Mouse (Mus musculus): ENCODE measurements around the gene Plekhj1. TPM values are rescaled to one million over a fixed set of nuclear protein-coding genes. Genes with fewer than 3 reads are reported as not detected.
"Not testable (repeated sequence)": the region's sequence is repeated elsewhere in the genome, so short reads cannot be mapped to it uniquely, and the experiment has no call there.

Gene Plekhj1
- polyA plus RNA-seq, 1 experiment, result 32.7 TPM

- peaks cover 20% of the 10 kb centered on the region for H3K4me1 ChIP-seq (ENCODE audit: control insufficient read depth)
- TF ChIP-seq TAL1 (IDR thresholded peaks at IDR 0.05; ENCODE audit: low read length) (no peak), GATA1 (IDR thresholded peaks at IDR 0.05; ENCODE audit: low read length) (no peak)
- H3K36me3 ChIP-seq (ENCODE audit: control insufficient read depth), result no peaks in the 10 kb centered on the region; the same call in 1 of the 2 replicates
- H3K4me3 ChIP-seq (replicated peaks), result no peak overlapping the region
- H3K27me3 ChIP-seq (ENCODE audit: control insufficient read depth), result peaks cover 97% of the 10 kb centered on the region
- H3K9me3 ChIP-seq (ENCODE audit: control insufficient read depth, low read length), result peaks cover 18% of the 10 kb centered on the region
Measured at GRCm38 (mm10) chr10:80838346-80838912, 40.0 kb upstream of the Plekhj1 start.

DNA sequence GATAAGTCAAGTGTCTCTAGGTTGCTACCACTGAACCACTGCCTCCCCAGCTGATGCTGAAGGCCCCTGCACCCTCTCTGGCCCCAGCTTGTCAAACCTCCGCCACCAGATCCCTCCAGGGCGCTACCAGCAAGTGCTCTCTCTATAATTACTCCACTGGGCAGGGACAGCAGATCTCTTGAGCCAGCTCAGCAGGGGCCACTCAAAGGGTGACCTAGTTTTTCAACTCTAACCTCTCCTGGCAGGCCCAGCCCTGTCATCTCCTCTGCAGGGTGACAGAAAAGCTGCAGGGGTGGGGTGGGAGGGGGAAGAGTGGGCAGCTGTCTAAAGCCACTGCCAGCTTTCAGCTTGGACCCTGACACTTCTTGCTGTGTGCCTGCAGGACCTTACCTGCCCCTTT is 39.4 kb upstream of the Plekhj1 start:
- Histone ChIP-seq H3K4me1 (ENCODE audit: control insufficient read depth) (peaks cover 24% of the 10 kb centered on the region), H3K36me3 (ENCODE audit: control insufficient read depth) (no peaks in the 10 kb centered on the region; the same call in 1 of the 2 replicates), H3K4me3 (replicated peaks) (no peak overlapping the region), H3K27me3 (ENCODE audit: control insufficient read depth) (peaks cover 97% of the 10 kb centered on the region), H3K9me3 (ENCODE audit: control insufficient read depth, low read length) (peaks cover 18% of the 10 kb centered on the region)
- no peak for TF ChIP-seq GATA1 (IDR thresholded peaks at IDR 0.05; ENCODE audit: low read length)
- TF ChIP-seq TAL1 (IDR thresholded peaks at IDR 0.05; ENCODE audit: low read length), result no peak

DNA sequence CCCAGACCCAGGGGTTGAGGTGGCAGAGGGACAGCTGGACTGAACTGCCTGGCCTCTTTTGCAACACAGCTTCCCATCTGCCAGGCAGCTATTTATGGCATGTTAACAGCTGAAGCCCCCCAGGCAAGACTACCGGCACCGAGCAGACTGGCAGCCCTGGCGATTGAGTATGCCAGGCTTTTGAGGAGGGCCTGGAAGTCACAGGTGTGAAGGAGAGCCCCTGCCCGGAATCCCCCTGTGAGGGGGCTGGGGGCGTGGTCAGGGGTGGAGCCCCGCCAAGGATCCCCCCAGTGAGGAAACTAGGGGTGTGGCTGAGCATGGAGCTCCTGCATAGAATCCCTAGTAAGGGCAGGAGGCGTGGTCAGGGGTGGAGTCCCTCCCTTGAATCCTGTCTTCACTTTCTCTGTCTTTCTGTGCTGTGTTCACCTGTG is 38.5 kb upstream of the Plekhj1 start:
- peaks cover 92% of the 10 kb centered on the region for H3K27me3 ChIP-seq (ENCODE audit: control insufficient read depth)
- H3K4me3 ChIP-seq (replicated peaks), result no peak overlapping the region
- H3K4me1 ChIP-seq (ENCODE audit: control insufficient read depth), result peaks cover 28% of the 10 kb centered on the region
- H3K36me3 ChIP-seq (ENCODE audit: control insufficient read depth), result no peaks in the 10 kb centered on the region; the same call in 1 of the 2 replicates
- TF ChIP-seq TAL1 (IDR thresholded peaks at IDR 0.05; ENCODE audit: low read length), result no peak
- peaks cover 18% of the 10 kb centered on the region for H3K9me3 ChIP-seq (ENCODE audit: control insufficient read depth, low read length)

- H3K4me1 ChIP-seq (ENCODE audit: control insufficient read depth), result peaks cover 41% of the 10 kb centered on the region
- H3K9me3 ChIP-seq (ENCODE audit: control insufficient read depth, low read length), result peaks cover 18% of the 10 kb centered on the region
- TF ChIP-seq TAL1 (IDR thresholded peaks at IDR 0.05; ENCODE audit: low read length), result no peak
- TF ChIP-seq GATA1 (IDR thresholded peaks at IDR 0.05; ENCODE audit: low read length), result no peak
- peaks cover 79% of the 10 kb centered on the region for H3K27me3 ChIP-seq (ENCODE audit: control insufficient read depth)
- H3K36me3 ChIP-seq (ENCODE audit: control insufficient read depth), result peaks cover 12% of the 10 kb centered on the region
- H3K4me3 ChIP-seq (replicated peaks), result no peak overlapping the region
Measured at GRCm38 (mm10) chr10:80835617-80836016, 37.2 kb upstream of the Plekhj1 start.

DNA sequence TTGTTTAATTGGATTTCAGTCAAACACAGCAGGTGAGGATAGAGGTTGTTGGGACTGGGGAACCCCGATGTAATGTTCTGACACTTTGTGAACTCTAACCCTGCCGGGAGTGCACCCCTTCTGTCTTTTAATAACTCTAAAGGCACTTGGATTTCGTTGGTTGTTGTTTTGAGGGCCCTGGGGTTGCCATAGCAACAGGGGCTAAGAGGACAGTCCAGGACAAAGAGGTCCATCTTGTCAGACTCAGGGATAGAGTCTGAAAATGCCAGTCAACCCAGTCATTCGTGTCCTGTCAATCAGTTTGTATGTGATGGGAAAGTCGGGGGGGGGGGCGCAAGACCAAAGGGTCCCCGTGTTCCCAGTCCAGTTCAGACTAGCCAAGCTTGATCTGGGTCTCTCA is 34.4 kb upstream of the Plekhj1 start:
- Histone ChIP-seq H3K9me3 (ENCODE audit: control insufficient read depth, low read length) (peaks cover 18% of the 10 kb centered on the region), H3K27me3 (ENCODE audit: control insufficient read depth) (peaks cover 54% of the 10 kb centered on the region), H3K36me3 (ENCODE audit: control insufficient read depth) (peaks cover 39% of the 10 kb centered on the region), H3K4me3 (replicated peaks) (no peak overlapping the region), H3K4me1 (ENCODE audit: control insufficient read depth) (peaks cover 64% of the 10 kb centered on the region)
- no peak for TF ChIP-seq GATA1 (IDR thresholded peaks at IDR 0.05; ENCODE audit: low read length)
- TF ChIP-seq TAL1 (IDR thresholded peaks at IDR 0.05; ENCODE audit: low read length), result no peak

GRCm38 (mm10) chr10:80831136-80831535 is 32.7 kb upstream of the Plekhj1 start:
- H3K9me3 ChIP-seq (ENCODE audit: control insufficient read depth, low read length), result peaks cover 18% of the 10 kb centered on the region
- H3K4me1 ChIP-seq (ENCODE audit: control insufficient read depth), result peaks cover 62% of the 10 kb centered on the region
- peaks cover 47% of the 10 kb centered on the region for H3K36me3 ChIP-seq (ENCODE audit: control insufficient read depth)
- TF ChIP-seq GATA1 (IDR thresholded peaks at IDR 0.05; ENCODE audit: low read length), result no peak
- no peak for TF ChIP-seq TAL1 (IDR thresholded peaks at IDR 0.05; ENCODE audit: low read length)
- peak overlapping the region; percentile 5 for H3K4me3 ChIP-seq (replicated peaks)
- H3K27me3 ChIP-seq (ENCODE audit: control insufficient read depth), result peaks cover 37% of the 10 kb centered on the region

DNA sequence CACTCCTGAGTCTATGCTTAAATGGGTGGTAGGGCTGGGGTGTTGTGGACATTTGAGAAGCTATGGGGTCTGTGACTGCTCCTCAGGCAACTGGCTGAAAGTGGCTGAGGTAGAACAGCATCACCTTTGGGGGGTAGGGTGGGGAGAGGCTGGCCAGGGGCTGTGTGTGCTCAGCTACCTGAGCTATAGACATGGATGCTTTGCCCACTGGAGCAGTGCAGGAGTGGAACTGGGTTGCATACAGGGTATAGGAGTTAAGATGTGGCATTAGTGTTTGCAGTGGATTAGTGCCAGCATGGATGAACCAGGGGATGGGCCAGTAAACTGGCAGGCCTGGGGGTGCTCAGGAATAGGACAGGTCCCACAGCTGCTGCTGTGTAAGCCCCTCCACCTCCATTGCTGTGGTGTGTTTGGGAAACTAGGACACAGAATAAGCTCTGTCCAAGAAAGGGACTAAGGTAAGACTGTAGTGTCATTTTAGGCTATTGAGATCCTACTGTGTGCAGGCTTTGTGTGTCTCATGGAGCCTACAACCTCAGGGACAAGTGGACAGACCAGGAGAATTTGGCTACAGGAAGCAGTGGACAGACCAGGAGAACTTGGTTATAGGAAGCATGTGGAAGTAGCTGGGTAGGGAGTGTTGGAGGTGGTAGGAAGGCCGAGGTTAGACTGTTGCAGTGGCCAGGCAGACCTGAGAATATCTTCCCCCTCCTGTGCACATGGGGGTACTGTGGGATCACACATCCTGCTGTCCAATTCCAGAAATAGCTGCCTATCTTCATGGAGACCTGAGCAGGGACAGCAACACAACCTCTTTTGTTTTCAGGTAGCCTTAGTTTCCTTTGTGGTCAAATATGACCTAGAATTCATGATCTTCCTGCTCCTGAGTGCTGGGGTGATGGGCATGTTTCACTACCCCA is 31.2 kb upstream of the Plekhj1 start:
- peaks cover 22% of the 10 kb centered on the region for H3K27me3 ChIP-seq (ENCODE audit: control insufficient read depth)
- H3K4me3 ChIP-seq (replicated peaks), result peak overlapping the region; percentile 7
- TF ChIP-seq GATA1 (IDR thresholded peaks at IDR 0.05; ENCODE audit: low read length), result no peak
- no peak for TF ChIP-seq TAL1 (IDR thresholded peaks at IDR 0.05; ENCODE audit: low read length)
- H3K4me1 ChIP-seq (ENCODE audit: control insufficient read depth), result peaks cover 71% of the 10 kb centered on the region
- peaks cover 5% of the 10 kb centered on the region for H3K9me3 ChIP-seq (ENCODE audit: control insufficient read depth, low read length)
- H3K36me3 ChIP-seq (ENCODE audit: control insufficient read depth), result peaks cover 47% of the 10 kb centered on the region

DNA sequence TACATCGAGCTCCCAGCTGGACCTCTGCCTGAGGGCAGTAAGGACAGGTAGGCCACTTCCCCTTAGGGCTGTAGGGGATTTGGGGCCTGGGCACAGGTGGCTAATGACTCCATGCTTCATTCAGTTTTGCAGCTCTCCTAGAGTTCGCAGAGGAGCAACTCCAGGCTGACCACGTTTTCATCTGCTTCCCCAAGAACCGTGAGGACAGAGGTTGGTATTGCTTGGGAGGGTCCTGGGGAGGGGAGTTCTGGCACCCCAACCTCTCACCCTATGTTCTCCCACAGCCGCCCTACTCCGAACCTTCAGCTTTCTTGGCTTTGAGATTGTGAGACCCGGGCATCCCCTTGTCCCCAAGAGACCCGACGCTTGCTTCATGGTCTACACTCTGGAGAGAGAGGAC is 30.2 kb upstream of the Plekhj1 start:
- H3K36me3 ChIP-seq (ENCODE audit: control insufficient read depth), result peaks cover 47% of the 10 kb centered on the region
- not testable (repeated sequence) for H3K9me3 ChIP-seq (ENCODE audit: control insufficient read depth, low read length)
- H3K27me3 ChIP-seq (ENCODE audit: control insufficient read depth), result peaks cover 12% of the 10 kb centered on the region
- peaks cover 77% of the 10 kb centered on the region for H3K4me1 ChIP-seq (ENCODE audit: control insufficient read depth)
- H3K4me3 ChIP-seq (replicated peaks), result peak overlapping the region; percentile 86

GRCm38 (mm10) chr10:80827870-80828420 is 29.5 kb upstream of the Plekhj1 start:
- Histone ChIP-seq H3K4me1 (ENCODE audit: control insufficient read depth) (peaks cover 76% of the 10 kb centered on the region), H3K9me3 (ENCODE audit: control insufficient read depth, low read length) (no peaks in the 10 kb centered on the region), H3K36me3 (ENCODE audit: control insufficient read depth) (peaks cover 47% of the 10 kb centered on the region), H3K27me3 (ENCODE audit: control insufficient read depth) (peaks cover 5% of the 10 kb centered on the region), H3K4me3 (replicated peaks) (peak overlapping the region; percentile 86)
- no peak for TF ChIP-seq TAL1 (IDR thresholded peaks at IDR 0.05; ENCODE audit: low read length)
- no peak for TF ChIP-seq GATA1 (IDR thresholded peaks at IDR 0.05; ENCODE audit: low read length)

All from erythroblast, embryonic 14.5 days (primary cell).